Mouse (Mus musculus): ENCODE results near the gene Mcts2.
"Not testable (repeated sequence)": the region's sequence is repeated elsewhere in the genome, so short reads cannot be mapped to it uniquely, and the experiment has no call there.

DNA sequence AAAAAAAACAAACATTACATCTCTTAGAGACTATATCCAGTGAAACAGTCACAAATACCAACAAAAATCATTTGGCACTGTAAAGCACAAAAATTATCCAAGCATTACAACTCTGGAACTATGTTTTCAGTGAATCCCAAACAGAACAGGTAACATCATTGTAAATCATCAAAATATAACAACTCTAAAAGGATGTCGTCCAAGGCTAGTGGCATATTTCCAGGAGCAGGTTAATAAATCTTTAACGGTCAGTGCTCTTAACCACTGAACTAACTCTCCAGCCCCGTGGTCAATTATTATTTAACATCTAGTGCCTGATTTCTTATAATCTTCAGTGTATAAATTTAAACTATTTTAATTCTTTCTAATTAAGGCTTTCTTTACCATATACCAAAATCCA, 20.6 kb upstream of the Mcts2 start:
- TF ChIP-seq CTCF (IDR thresholded peaks at IDR 0.05; ENCODE audit: low read depth, low read length); POLR2A (IDR thresholded peaks at IDR 0.05; ENCODE audit: borderline replicate concordance, low read depth, low read length): not testable (repeated sequence)

Measured in bone marrow macrophage, adult 2 months (primary cell).